Mouse (Mus musculus) midbrain, embryonic 16.5 days (tissue): ENCODE data around the gene Map1lc3b. TPM values are rescaled to one million over a fixed set of nuclear protein-coding genes. Genes with fewer than 3 reads are reported as not detected.

Experiments
- ATAC-seq: fragments of 200-750 bp; cut with Nextera tagmentation; 2 replicates; pipeline ENCODE4 v1.8.0; 2017; ENCODE audit warnings: moderate TSS enrichment
- H3K27ac ChIP-seq: fragments of 300-500 bp; sonication (generic); 2 replicates; pipeline ENCODE4 v1.5.1; 2014; ENCODE audit warnings: mild to moderate bottlenecking, low read length, mixed read lengths
- H3K27me3 ChIP-seq: fragments of 300-500 bp; sonication (generic); 2 replicates; pipeline ENCODE4 v1.6.1; 2014; ENCODE audit warnings: low read depth, low read length, mixed read lengths; ENCODE audit not compliant: control insufficient read depth, insufficient read depth
- H3K36me3 ChIP-seq: fragments of 300-500 bp; sonication (generic); 2 replicates; pipeline ENCODE4 v1.6.1; 2014; ENCODE audit warnings: mild to moderate bottlenecking, low read length, moderate library complexity, mixed read lengths; ENCODE audit not compliant: control insufficient read depth, insufficient read depth
- H3K4me1 ChIP-seq: fragments of 300-500 bp; sonication (generic); 2 replicates; pipeline ENCODE4 v1.6.1; 2014; ENCODE audit warnings: mild to moderate bottlenecking, low read length, mixed read lengths; ENCODE audit not compliant: control insufficient read depth, insufficient read depth
- H3K4me2 ChIP-seq: fragments of 300-500 bp; sonication (generic); 2 replicates; pipeline ENCODE4 v1.6.1; 2014; ENCODE audit warnings: mild to moderate bottlenecking, low read length, mixed read lengths
- H3K4me3 ChIP-seq: fragments of 300-500 bp; sonication (generic); 2 replicates; pipeline ENCODE4 v1.5.1; 2014; ENCODE audit warnings: low read depth, mild to moderate bottlenecking, low read length, moderate library complexity, mixed read lengths
- H3K9ac ChIP-seq: fragments of 300-500 bp; sonication (generic); 2 replicates; pipeline ENCODE4 v1.6.1; 2014; ENCODE audit warnings: low read depth, low read length, mixed read lengths
- H3K9me3 ChIP-seq: fragments of 300-500 bp; sonication (generic); replicated peaks from 2 replicates; pipeline ENCODE4 v1.6.1; 2014; ENCODE audit warnings: mild to moderate bottlenecking, low read length, mixed read lengths; ENCODE audit not compliant: control insufficient read depth, poor library complexity, severe bottlenecking
- WGBS: fragments of 180-500 bp; shearing (Covaris S2); extraction: QIAGEN DNeasy Blood & Tissue Kit; methylation state at CpG from one replicate; pipeline ENCODE4 v1.1.7; 2014; 5-methylcytosine and 5-hydroxymethylcytosine counted together
- polyA plus RNA-seq: library from polyadenylated mRNA; unstranded; fragments of >200 nt; fragmentation: Nextera tagmentation; extraction: Ambion mirVana; gene quantifications from 2 replicates; pipeline ENCODE4 v1.2.1, GENCODE M21; 2015

Gene Map1lc3b
- polyA plus RNA-seq, 1 experiment from 2014 or later = 370 TPM

DNA sequence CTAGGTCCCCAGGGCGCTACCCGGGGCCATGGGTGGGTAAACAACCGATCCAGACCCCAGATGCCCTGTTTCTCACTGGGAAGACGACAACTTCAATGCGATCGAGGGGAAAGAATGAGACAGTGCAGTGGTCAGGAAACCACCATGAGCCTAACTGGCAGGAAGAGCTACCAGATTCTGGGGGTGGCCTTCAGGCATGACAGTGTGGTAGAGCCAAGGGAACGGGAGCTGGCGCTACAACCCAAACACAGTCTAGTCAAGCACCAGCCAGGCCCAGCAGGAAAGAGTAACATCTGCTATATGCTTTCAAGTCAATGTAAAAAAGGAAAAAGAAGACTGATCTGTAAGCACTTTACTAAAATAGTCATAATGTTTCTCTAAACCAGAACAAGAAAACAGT, 46.0 kb downstream of the Map1lc3b start:
- no peaks in the 10 kb centered on the region for H3K27me3 ChIP-seq
- no peak overlapping the region for H3K9ac ChIP-seq
- 82% methylated on average over 8 of the region's 8 CpGs for WGBS
- no peaks in the 10 kb centered on the region for H3K9me3 ChIP-seq
- no peak for ATAC-seq
- no peak overlapping the region for H3K4me2 ChIP-seq
- no peaks in the 10 kb centered on the region for H3K36me3 ChIP-seq
- no peak overlapping the region for H3K4me3 ChIP-seq
- no peak overlapping the region for H3K27ac ChIP-seq
- peaks cover 30% of the 10 kb centered on the region for H3K4me1 ChIP-seq

- Histone ChIP-seq H3K4me2 (no peak overlapping the region), H3K27me3 (no peaks in the 10 kb centered on the region), H3K9me3 (no peaks in the 10 kb centered on the region), H3K4me1 (peaks cover 71% of the 10 kb centered on the region), H3K27ac (no peak overlapping the region; the same call in 1 of the 2 replicates), H3K36me3 (no peaks in the 10 kb centered on the region; the same call in 1 of the 2 replicates), H3K4me3 (no peak overlapping the region), H3K9ac (no peak overlapping the region)
- no peak for ATAC-seq
- WGBS = 77% methylated on average over 3 of the region's 3 CpGs
Observed at GRCm38 (mm10) chr8:121642804-121643203, 52.6 kb downstream of the Map1lc3b start.

- no peaks in the 10 kb centered on the region; the same call in 1 of the 2 replicates for H3K36me3 ChIP-seq
- peak overlapping the region; percentile 12; the same call in 1 of the 2 replicates for H3K9ac ChIP-seq
- H3K4me1 ChIP-seq = peaks cover 77% of the 10 kb centered on the region
- no peak overlapping the region for H3K4me3 ChIP-seq
- no peaks in the 10 kb centered on the region for H3K27me3 ChIP-seq
- peak overlapping the region; percentile 34; the same call in 1 of the 2 replicates for H3K27ac ChIP-seq
- ATAC-seq = no peak
- 58% methylated on average over 11 of the region's 11 CpGs for WGBS
- H3K9me3 ChIP-seq = no peaks in the 10 kb centered on the region
- H3K4me2 ChIP-seq = peak overlapping the region; percentile 12; the same call in 1 of the 2 replicates
Observed at GRCm38 (mm10) chr8:121643384-121643783, 53.2 kb downstream of the Map1lc3b start.

- H3K4me2 ChIP-seq = peak overlapping the region; percentile 87
- no peaks in the 10 kb centered on the region; the same call in 1 of the 2 replicates for H3K36me3 ChIP-seq
- H3K4me1 ChIP-seq = peaks cover 86% of the 10 kb centered on the region
- H3K27me3 ChIP-seq = no peaks in the 10 kb centered on the region
- H3K27ac ChIP-seq = no peak overlapping the region
- WGBS = 79% methylated on average over 12 of the region's 12 CpGs
- no peak for ATAC-seq
- no peak overlapping the region for H3K4me3 ChIP-seq
- H3K9me3 ChIP-seq = no peaks in the 10 kb centered on the region
- H3K9ac ChIP-seq = no peak overlapping the region
Observed at GRCm38 (mm10) chr8:121647511-121648215, 57.5 kb downstream of the Map1lc3b start.

Other genes with a start within 250 kb of the Map1lc3b start
- not detected in 2 replicates for gene 1700018B08Rik, start 46.0 kb upstream of the Map1lc3b start, polyA plus RNA-seq
- 32.0 and 37.6 TPM in 2 replicates for gene Fbxo31, start 11.6 kb upstream of the Map1lc3b start, polyA plus RNA-seq
- gene Zcchc14, start 62.5 kb downstream of the Map1lc3b start, polyA plus RNA-seq = 23.9 and 28.2 TPM in 2 replicates
- gene Jph3, start 139.3 kb downstream of the Map1lc3b start, polyA plus RNA-seq = 105 and 106 TPM in 2 replicates
- gene Klhdc4, start 239.2 kb downstream of the Map1lc3b start, polyA plus RNA-seq = 42.1 and 43.3 TPM in 2 replicates